Mouse (Mus musculus): ENCODE measurements at regions not wholly inside any gene's neighbourhood (a gene's known extent, or its start where the extent isn't known, plus 50 kb on each side); places are given as distances from the start of the nearest gene placed in this dataset.
"Not testable (repeated sequence)": the region's sequence is repeated elsewhere in the genome, so short reads cannot be mapped to it uniquely, and the experiment has no call there.

- not testable (repeated sequence) for H3K27me3 ChIP-seq (replicated peaks; ENCODE audit: control insufficient read depth, insufficient read depth, low read length); H3K36me3 ChIP-seq (ENCODE audit: control insufficient read depth, insufficient read depth, low read length); H3K4me3 ChIP-seq (ENCODE audit: insufficient read depth, low read depth, low read length); H3K4me1 ChIP-seq (ENCODE audit: control insufficient read depth, insufficient read depth, low read length); H3K27ac ChIP-seq (ENCODE audit: insufficient read depth, low read depth, low read length)
- WGBS: 93% methylated on average over 4 of the region's 11 CpGs
- peak; percentile 0 for DNase-seq
Observed at GRCm38 (mm10) chrY:89267946-89268345, 215.3 kb downstream of the Gm21294 start.

Data from kidney, adult 2 months (tissue).